Mouse (Mus musculus) retina, postnatal 7 days (tissue): ENCODE measurements around the gene Ankrd45.
A peak's percentile ranks its signal among the peaks of the same experiment; 100 is the strongest.
"Not testable (repeated sequence)": the region's sequence is repeated elsewhere in the genome, so short reads cannot be mapped to it uniquely, and the experiment has no call there.

Experiments used
- DNase-seq: peaks from one replicate; pipeline ENCODE4 v3.0.0-alpha.2; 2012; ENCODE audit warnings: low read depth, low spot score

Gene Ankrd45

GRCm38 (mm10) chr1:161183677-161184076 lies 41.2 kb downstream of the Ankrd45 start:
- no peak for DNase-seq

DNA sequence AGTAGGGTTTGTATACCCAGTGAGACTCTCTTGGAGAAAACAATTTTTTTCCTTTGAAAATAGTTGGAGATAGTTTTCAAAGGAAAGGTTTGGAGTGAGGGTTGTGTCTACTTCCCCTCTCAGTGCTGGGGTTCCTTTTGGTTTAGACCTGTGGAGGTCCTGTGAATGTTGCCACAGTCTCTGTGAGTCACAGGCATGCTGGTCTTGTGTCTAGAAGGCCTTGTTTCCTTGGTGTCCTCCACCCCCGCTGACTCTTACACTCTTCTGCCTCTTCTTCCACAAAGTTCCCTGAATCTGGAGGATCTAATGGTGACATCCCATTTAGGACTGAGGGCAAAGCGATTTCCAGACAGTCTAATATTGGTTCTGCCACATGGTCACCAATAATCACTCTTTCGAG lies 42.9 kb downstream of the Ankrd45 start:
- no peak for DNase-seq

DNA sequence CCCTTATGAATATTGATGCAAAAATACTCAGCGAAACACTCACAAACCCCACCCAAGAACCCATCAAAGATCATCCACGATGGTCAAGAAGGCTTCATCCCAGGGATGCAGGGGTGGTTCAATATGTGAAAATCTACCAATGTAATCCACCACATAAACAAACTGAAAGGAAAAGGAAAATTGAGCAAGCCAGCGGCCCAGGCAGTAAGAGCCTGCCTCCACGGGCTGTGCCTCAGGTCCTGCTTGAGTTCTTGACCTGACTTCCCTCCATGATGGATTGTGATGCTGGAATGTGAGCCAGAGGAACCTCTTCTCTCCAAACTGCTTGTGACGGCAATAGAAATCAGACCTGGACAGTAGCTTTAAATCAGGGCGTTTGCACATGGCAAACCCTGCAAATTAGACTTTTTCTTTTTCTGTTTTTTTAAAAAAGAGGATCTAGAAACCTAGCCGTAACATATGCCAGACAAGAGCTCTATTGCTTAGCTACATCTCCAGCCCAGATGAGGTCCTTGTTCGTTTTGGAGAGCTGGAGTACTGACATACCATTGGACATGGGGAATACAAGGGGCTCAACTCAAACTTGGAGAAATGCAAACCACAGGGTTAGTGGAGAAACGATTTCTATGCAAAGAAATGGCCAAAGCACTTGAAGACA lies 47.9 kb downstream of the Ankrd45 start:
- no peak for DNase-seq

DNA sequence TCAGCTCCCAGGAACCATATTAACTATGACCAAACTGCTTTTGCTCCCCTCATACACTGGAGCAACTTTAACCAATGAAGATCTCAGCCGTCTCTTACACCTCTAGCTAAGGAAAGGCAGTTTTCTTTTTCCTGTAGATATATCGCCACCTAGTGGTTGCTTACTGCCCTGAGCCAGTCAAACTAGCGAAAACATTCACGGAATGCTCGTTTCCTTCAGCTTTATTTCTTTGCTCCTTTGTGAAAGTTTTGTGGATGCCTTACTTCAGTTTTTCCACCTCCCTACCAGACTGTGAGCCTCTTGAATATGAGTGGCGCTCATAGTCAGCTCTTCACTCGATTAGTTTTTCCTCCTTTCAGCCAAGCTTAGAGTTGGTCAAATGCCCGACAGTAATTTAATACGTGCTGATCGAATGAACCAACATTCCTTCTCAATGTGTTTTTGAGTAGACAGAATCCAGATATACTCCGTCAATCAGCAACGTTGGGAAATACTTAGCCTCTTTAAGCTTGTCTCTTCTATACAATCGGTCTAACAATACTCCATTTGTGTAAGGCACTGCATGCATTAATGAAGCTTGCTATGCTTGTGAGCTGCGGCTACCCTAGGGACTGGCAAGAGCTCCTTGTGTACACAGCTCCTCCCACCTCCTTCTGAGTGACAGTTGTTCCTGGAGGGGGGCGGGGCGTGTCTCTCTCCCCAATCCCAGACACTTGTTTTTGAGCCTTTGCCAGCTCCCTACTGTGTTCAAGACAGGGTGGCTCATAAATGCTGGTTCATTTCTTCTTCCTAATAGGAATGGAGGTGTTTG lies 53.3 kb downstream of the Ankrd45 start:
- DNase-seq = peak; percentile 56

DNA sequence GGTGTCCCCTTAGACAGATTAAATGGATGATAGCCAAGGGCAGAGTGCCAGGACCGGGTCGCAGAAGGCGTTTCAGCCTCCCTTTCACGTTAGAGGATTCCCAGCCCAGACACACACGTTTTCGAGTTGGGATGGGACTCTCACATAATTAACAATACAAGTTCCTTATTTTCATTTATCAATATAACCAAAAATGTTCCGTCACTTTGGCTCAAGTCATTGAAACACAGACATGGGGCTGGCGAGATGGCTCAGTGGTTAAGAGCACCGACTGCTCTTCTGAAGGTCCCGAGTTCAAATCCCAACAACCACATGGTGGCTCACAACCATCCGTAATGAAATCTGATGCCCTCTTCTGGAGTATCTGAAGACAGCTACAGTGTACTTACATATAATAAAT lies 53.9 kb downstream of the Ankrd45 start:
- DNase-seq = not testable (repeated sequence)

- no peak for DNase-seq
These were observed 57.4 kb downstream of the Ankrd45 start for GRCm38 (mm10) chr1:161199856-161200255.

DNA sequence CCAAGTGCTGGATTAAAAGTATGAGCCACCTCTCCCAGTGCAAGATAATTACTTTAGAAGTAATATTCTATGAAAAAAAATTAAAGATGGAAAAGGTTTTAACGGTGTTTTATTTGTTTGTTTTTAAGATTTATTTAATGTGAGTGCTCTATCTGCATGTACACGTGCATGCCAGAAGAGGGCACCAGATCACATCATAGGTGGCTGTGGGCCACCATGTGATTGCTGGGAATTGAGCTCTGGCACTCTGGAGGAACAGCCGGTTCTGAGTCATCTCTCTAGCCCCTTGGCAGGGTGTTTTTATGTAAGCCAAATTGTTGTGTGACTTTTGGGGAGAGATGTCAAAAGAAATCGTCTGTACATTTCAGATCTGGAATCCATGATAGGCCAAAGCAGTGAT lies 72.0 kb downstream of the Ankrd45 start:
- no peak for DNase-seq

DNA sequence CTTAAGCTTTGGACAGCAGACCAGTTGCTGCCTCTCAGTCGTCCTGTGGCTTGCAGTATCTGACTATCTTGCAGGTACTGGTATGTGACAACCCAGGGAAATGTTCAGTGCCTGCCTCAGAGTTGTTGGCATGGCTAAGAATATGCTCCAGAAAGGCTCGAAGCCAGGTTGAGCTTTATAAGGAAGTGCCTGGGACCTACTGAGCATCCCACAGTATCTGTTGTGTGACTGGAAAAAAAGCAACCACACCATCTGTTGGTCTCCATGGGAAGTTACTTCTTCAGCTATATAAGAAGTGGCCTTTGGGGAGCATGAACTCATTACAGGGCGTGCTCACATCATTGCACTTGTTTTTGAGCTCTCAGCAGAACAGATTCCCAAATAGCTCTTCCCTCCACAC lies 77.3 kb downstream of the Ankrd45 start:
- DNase-seq = no peak
